Mouse (Mus musculus): Measurements from ENCODE around the gene Skor1.
A peak's percentile ranks its signal among the peaks of the same experiment; 100 is the strongest.

Gene Skor1

DNA sequence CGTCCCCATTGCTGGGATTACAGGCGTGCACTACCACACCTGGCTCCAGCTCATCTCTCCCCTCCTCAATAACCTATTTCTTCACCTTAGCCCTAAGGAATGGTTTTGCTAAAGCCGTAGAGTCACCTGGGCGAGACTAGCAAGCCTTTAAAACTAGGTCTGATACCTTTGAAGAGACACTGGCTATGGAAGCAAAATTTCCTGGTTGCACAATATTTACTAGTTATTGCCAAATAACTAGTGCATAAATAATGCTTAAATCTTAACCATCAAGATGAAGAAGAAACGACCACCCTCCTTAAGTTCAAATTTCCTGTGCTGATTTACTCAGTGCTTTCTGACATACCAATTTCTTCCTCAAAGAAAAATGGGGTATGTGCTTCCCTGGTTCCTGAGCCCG, 15.1 kb downstream of the Skor1 start:
- no peak for DNase-seq (ENCODE audit: low spot score in 2 of 2)

DNA sequence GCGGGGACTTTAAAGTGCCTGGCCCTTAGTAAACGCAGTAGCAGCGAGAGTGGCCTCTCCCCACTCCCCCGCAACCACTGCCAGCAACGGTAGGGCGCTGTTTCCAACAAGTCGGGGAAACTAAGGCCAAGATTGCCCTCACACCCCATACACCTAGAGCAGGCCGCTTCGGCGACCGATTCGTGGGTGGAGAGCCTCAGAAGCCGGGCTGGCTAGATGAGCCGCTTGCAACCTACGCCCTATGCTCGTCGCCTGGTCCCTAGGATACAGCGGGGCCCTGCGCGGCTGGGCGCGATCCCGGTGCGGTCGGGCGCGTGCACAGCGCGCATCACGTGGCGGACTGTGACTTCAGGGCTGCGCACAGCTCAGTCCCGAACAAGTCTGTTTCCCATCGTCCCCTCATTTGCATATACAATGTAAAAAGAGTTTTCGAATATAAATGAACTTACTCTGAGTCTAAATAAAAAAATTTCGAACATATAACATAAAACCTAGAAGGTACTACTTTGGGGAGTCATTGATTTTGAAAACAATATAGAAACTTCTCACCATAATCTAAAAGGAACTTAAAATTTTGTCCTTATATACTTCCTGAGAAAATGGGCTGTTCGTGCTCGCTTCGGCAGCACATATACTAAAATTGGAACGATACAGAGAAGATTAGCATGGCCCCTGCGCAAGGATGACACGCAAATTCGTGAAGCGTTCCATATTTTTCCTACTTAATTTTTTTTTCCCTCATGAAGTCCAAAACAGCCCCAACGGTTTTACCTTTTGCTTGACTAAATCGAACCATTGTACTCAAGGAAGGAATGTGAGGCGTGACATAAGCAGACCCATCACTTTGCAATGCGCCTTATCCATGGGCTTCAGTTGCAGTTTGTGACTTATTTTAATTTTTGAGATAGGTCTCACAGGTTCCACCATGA, 15.8 kb downstream of the Skor1 start:
- peak; percentile 93 to 95 for DNase-seq (ENCODE audit: low spot score in 2 of 2)

DNA sequence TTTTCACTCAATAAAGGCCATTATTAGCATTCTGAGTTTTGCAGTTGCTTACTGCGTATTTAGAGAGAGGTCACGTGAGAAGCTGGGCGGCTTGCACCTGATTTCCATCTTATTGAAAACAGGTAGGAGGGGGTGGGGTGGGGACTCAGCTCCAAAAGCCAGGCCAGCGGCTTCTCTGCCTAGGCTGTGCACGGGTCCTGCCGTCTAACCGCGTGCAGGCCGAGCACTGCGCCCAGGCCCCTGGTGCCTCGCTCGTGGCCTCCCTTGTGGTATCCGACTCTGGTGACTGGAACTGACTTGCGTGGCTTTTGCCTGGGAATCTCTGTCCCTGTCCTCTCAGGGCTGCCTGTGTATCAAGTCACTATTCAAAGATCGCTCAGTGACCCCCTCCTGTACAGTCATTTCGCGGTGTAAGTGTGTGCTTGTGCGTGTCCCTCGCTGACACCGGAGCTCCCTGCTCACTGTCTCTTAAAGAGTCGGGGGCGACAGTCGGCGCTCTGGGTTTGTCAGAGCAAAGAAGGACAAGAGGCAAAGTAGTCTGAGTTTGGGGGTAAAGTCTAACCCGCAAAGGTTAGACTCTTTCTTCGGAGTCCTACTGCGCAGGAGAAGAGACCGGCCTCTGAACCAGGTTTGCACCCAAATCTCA, 16.7 kb downstream of the Skor1 start:
- DNase-seq (ENCODE audit: low spot score in 2 of 2), result peak; percentile 33 to 43

DNA sequence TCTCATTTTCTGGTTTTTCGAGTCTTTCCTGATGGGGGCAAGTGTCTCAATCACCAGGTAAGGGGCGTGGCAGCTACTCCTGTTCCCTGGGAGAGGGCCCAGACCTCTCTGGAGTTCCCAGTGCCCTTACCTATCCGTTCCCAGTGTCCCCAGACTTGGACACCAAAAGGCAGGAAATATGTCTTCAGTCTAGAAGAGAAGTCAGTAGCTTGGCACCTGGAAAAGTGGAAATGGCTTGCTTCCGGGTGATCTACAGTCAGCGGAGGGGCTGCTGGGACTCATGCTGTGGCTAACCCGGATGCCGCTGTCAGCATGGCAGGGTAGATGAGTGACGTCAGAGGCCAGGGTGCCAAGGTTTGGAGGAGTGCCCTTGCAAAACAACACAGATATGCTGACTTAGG, 19.1 kb downstream of the Skor1 start:
- DNase-seq (ENCODE audit: low spot score in 2 of 2), result no peak

DNA sequence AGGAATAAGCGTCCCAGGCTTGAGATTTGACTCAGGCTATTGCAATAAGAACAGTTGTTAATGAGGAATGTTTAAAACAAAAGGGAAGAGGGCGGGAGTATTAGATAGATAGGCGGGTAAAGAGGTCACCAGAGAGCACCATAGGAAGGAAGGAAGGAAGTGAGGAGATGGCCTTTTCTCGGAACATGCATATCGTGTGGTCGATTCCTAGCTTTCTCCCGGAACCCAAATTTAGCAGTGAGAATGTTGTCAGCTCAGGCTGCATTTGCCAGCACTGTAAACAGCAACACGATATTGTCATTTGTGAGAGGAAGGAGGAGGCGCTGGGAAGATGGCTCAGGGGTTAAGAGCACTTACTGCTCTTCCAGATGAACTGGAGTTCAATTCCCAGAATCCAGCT, 24.2 kb downstream of the Skor1 start:
- no peak for DNase-seq (ENCODE audit: low spot score in 2 of 2)

DNA sequence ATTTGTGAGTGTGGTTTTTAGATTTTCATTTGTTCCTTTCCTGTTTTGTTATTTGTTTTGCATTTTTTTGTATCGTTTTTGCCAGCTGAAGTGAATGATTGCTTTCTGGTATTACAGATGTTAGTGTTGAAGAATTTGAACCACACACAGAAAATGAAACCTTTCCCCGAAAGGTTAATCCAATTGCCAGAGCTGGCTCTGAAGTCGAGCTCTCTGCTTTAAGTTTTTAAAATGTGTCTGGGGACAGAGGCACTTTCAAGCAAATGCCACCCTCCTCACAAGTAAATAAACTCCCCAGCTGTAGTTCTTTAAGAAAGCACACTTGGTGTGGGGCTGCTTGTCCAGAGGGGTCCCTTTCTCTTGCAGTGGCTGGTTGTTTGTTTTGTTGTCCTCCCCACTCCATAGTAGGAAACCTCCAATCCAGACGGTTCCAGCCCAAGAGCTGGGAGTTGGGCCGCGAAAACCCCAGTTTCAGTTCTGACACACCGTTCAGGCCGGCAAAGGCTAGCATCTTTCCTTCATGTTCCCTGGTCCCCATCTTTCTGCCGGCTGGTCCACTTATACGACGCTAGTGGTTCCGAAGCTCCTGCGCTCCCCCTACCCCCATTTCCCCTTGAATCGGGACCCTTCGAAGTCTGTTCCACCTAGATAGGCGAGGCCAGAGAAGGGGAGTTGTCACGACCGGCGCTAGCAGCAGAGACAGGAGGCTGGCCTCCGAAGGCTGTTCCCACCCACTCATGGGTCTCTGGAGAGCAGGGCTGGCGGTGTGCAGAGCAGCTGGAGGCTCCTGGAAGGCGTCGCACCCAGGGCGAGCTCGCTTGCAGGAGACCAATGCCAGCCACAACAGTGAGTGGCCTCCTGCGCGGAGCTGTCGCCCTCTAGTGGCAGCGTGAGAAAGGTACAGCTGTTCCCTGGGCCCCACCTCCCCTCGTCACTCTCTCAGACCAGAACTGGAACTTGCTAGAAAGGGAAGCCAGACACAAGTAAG, 25.0 kb downstream of the Skor1 start:
- DNase-seq (ENCODE audit: low spot score in 2 of 2), result peak; percentile 81 to 91

DNA sequence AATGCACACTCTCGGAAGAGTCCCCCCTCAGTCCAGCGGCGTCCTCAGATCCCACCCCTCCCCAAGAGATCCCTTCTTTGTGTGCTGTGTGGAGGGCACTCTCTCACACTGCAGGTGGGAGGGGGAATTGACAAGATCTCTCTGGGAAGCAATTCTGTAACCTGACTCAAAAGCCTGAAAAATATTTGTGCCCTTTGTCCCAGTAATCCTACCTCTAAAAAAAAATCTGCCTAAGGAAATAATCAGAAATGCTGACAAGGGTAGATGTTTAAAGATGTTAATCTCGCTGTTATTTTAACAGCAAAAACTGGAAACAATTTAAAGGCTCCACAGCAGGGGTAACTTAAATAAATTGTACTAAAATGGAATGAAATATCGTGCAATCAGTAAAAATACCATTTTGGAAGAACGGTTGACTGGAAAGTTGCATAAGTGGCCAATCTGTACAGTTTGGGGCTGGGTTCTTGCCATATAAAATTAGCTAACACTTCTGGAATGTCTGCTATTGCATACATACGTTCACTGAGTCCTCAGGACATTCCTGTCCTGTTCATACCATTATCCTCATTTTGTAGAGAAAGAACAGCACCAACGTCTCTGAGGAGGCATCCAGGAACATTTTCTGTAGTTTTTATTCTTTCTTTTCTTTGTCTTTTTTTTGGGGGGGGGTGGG, 26.5 kb downstream of the Skor1 start:
- no peak for DNase-seq (ENCODE audit: low spot score in 2 of 2)

DNA sequence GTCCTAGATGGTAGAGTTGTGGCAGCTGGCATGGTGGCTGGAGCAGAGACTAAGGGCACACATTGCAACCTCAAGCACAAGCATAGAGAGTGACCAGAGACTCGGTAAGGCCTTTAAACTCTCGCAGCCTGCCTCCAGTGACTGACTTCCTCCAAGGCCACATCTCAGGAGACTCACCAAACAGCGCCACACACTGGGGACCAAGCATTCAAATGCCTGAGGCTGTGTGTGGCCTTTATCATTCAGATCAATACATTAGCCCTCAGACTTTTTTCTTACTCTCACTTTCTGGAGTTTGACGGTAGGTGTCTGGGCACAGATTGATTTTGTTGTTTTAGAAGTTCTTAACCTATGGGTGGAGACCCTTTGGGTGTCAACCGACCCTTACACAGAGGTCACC, 30.4 kb downstream of the Skor1 start:
- no peak for DNase-seq (ENCODE audit: low spot score in 2 of 2)

DNA sequence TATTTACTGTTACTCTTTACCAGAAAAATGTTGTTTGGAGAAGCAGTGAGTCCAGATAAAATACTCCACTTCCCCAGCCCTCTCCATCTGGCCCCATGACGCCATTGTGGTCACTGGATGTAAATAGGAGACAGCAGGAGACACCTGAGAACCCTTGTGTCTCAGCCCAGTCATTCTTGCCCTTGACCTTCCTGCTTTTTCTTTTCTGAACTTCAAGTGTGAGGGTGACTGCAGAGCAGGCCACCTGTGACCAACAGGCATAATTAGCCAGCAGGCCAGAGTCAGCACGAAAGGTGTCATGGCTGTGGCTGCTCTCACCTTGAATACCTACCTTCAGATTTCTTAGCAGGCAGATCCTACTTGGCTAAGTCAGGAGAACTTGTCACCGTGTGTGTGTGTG, 36.2 kb downstream of the Skor1 start:
- no peak for DNase-seq (ENCODE audit: low spot score in 2 of 2)

DNA sequence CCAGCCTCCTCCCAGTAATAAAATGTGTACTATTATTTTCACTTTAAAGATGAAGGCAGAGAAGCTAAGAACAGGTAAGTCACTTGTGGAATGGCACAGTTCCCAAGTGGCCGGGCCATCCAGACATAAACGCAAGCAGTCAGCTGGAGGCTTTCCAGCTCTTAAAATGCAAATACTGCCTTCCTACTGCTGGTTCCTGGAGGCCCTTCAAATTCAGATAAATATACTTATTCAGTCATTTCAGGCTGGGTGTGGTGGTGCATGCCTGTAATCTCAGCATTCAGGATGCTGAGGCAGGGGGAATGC, 39.0 kb downstream of the Skor1 start:
- no peak for DNase-seq (ENCODE audit: low spot score in 2 of 2)

DNA sequence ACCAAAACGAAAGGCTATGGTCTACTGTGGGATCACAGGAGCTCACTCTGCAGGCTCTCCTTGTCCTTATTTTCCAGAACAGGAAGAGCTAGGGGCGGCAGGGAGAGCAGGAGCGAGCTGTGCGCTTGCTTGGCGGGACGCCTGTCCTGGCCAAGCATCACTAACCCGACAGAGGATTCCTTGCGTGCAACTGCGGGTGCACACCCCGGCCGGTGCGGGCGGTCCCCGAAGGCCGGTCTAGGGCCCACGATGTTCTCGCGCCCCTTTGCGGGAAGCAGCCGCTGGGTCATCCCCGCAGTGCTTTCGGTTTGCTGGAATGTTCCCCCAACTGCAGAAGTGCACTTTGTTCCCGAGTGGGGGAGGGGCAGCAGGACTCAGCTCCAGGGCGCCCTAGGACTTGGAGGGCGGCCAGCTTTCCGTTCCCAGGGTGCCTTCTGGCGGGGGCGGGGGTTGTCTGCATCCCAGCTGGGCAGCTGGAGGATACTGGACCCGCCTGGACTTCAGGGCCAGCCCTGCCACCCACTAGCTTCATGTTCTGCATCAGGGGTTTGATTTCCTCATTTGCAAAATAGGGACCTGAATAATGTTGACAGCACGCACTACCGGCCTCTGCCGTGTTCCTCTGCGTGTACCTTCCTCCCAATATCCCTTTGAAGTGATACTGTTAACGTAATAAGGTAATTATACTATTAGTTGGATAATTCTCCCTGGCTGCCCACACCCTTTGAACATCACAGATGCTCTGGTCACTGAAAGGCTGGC, 39.6 kb downstream of the Skor1 start:
- DNase-seq (ENCODE audit: low spot score in 2 of 2), result peak; percentile 77 to 88

DNA sequence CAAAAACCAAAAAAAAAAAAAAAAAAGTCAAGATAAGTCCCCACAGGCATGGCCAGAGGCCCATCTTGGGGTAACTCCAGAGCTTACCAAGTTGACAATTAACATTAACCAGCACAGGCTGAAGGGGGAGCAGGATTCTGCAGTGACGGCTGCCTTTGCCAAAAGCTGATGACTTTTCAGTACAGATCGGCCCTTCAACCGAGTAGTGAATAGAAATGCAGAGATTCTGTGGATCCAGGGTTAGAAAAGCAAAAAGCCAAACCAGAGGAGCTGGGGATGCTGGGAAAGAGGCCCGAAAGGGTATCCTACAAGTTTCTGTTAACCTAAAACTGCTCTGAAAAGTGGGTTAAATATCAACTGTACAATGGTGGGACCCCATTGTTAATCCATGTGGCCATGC, 40.2 kb downstream of the Skor1 start:
- peak in 1 of 2 experiments; percentile 15 for DNase-seq (ENCODE audit: low spot score in 2 of 2)

DNA sequence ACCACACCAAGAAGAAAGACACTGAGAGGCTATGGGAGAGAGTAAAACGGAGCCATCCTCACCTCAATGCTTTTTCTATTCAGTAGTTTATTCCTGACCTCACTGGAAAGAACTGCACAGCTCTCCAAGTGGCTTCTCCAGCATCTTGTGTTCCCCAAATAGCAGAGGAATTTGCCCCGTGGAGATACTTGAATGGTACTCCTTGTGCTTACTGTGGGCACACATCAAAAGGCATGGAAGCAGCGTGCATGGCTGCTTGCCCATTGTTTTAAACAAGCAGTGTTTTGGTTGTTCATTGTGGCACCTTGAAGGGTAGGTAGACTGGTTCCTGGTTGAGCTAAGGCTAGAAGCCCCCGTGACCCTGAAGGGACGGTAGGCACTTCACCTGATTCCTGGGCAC, 48.1 kb downstream of the Skor1 start:
- DNase-seq (ENCODE audit: low spot score in 2 of 2), result no peak

DNA sequence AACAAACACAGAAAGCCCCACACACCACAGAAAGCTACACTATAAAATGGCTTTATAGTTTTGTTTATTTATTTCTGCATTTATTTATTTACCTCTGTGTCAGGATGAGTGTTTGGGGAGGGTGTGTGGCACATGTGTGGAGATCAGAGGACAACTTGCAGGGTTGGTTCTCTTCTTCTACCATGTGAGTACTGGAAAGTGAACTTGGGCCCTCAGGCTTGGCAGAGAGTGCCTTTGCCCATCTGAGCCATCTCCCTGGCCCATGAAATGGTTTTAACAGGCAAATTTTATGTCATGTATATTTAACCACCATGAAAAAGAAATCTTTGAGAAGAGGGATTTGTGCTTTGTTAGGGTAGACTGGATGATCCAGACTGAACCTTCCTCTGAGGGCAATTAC, 48.9 kb downstream of the Skor1 start:
- no peak for DNase-seq (ENCODE audit: low spot score in 2 of 2)

DNA sequence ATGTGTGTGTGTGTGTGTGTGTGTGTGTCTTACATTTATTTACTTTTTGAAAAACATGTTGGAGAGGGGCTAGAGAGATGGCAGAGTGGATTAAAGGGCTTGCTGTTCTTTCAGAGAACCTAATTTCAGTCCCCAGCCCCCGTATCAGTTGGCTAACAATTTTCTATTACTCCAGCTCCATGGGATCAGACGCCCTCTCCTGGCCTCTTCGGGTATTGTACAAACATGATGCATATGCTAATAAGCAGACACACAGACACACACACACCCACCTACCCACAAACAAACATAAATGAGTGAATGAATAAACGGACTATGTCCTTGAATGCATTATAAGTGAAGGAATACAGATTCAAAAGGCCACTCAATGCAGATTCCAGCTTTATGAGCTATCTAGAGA, 49.4 kb downstream of the Skor1 start:
- no peak for DNase-seq (ENCODE audit: low spot score in 2 of 2)

DNA sequence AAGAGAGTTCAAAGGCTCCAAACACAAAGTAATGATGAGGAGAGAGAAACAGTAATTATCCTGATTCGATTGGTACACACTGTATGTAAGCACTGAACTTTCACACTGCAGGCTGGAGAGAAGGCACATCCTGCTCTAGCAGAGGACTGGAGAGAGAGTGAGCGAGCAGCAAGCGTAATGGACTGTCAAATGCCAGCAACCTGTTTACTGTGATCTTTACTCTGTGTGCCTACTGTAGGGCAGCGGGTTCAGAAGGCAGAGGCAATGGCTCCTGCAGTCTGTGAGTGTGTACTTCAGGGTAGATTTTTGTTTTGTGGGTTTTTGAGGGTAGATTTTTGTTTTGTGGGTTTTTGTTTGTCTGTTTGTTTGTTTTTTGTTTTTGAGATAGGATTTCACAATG, 49.9 kb downstream of the Skor1 start:
- no peak for DNase-seq (ENCODE audit: low spot score in 2 of 2)

DNA sequence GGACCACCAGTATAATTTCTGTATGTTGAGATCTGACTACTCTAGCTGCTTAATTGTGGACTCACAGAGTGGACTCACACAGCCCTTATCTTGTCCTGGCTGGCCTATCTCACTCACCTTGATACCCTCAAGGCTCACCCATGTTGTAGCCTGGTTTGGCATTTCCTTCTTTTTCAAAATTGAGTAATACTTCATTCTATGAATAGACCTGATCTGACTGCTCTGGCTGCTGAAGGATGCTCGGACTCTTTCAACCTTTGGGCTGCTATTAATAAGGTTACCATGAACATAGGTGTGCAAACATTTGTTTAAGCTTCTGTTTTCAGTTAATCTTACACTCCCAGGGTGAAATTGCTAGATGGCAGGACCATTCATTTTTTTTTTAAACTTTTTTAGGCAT, 51.6 kb downstream of the Skor1 start:
- no peak for DNase-seq (ENCODE audit: low spot score in 2 of 2)

DNA sequence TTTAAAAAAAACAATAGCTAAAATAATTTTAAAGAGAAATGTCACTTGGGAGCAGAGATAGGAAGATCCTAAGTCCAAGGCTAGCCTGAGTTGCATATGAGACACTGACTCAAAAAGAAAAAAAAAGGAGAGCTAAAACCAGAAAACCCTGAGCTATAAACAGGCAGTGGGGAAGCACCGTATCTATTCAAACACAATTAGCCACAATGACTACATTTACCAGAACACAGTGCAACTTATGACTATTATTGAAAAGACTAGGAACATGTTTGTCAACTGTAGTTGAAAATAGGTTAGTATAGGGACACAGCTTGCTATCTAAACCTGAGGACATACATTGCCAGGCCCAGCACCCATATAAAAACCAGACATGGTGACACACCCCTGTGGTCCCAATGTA, 54.7 kb downstream of the Skor1 start:
- DNase-seq (ENCODE audit: low spot score in 2 of 2), result no peak

DNA sequence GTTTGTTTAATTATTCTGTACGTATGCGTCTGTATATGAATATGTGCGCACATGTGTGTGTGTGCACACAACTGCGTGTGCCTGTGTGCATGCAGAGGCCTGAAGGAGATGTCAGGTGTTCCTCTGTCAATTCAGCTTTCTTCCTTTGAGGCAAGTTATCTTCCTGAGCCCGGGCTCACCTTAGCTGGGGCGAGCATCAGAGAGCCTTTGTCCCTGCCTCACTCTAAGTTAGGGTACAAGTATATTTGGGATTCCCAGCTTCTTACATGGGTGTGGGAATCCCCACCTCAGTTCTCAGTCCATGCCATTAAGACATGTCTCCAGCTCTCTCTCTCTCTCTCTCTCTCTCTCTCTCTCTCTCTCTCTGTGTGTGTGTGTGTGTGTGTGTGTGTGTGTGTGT, 56.2 kb downstream of the Skor1 start:
- DNase-seq (ENCODE audit: low spot score in 2 of 2), result no peak

DNA sequence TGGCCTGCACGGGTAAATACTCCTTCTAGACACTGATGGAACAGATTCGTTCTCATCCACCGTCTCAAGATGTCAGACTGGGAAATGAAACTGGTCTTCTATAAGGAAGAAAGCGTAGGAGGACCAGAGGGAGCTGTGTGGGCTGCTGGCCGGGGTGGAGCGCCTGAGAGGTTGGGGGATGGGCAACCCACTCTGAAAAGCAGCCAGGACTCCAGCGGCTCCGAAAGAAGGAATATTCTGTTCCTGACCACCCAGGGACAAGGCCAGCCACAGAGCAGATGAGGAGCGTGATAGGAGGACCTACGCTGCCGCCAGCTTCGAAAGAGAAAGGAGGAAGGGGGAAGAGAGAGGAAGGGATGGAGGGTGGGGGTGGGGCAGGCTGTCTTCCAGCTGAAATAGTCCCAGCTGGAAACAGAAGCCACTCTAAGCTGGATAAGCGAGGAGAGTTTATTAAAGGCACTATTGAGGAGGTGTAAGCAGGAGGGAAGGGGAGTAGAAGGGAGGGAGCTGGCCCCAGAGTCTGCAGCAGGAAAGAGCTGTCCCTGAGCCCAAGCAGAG, 56.7 kb downstream of the Skor1 start:
- peak; percentile 56 to 57 for DNase-seq (ENCODE audit: low spot score in 2 of 2)

Measured in urinary bladder, postnatal 36 days (tissue).